Mouse (Mus musculus) liver, adult 2 months (tissue): Measurements from ENCODE around the gene Iqsec2. TPM values are rescaled to one million over a fixed set of nuclear protein-coding genes. Genes with fewer than 3 reads are reported as not detected.

Source experiments
- DNase-seq: peaks from one replicate; pipeline ENCODE4 v3.0.0-alpha.2; 2011; ENCODE audit warnings: low read depth, low spot score; ENCODE audit errors: extremely low read depth
- H3K27ac ChIP-seq: fragments of 200-500 bp; replicated peaks from 2 replicates; pipeline ENCODE4 v1.5.1; 2012; ENCODE audit warnings: low read depth, mild to moderate bottlenecking, control low read depth, inconsistent platforms, low read length; ENCODE audit not compliant: insufficient read depth
- H3K27me3 ChIP-seq: fragments of 200-500 bp; 2 replicates; pipeline ENCODE4 v1.6.1; 2012; ENCODE audit warnings: mild to moderate bottlenecking, moderate library complexity, low read length, inconsistent platforms; ENCODE audit not compliant: control insufficient read depth, insufficient read depth
- H3K36me3 ChIP-seq: fragments of 200-500 bp; 2 replicates; pipeline ENCODE4 v1.6.1; 2012; ENCODE audit warnings: low read length, inconsistent platforms; ENCODE audit not compliant: control insufficient read depth, insufficient read depth
- H3K4me1 ChIP-seq: fragments of 200-500 bp; 2 replicates; pipeline ENCODE4 v1.6.1; 2011; ENCODE audit warnings: low read length; ENCODE audit not compliant: control insufficient read depth, insufficient read depth
- H3K4me3 ChIP-seq: fragments of 200-500 bp; 2 replicates; pipeline ENCODE4 v1.5.1; 2011; ENCODE audit warnings: low read depth, mild to moderate bottlenecking, control low read depth, low read length, moderate library complexity; ENCODE audit not compliant: insufficient read depth
- H3K79me2 ChIP-seq: fragments of 200-500 bp; 2 replicates; pipeline ENCODE4 v1.6.1; 2012; ENCODE audit warnings: inconsistent platforms, mild to moderate bottlenecking, low read length, moderate library complexity; ENCODE audit not compliant: control insufficient read depth, insufficient read depth
- H3K9ac ChIP-seq: fragments of 200-500 bp; 2 replicates; pipeline ENCODE4 v1.6.1; 2012; ENCODE audit warnings: low read depth, mild to moderate bottlenecking, control low read depth, inconsistent platforms, low read length
- CTCF ChIP-seq: fragments of 200-500 bp; IDR thresholded peaks from 2 replicates; pipeline ENCODE4 v1.5.1; 2011; ENCODE audit warnings: low read depth, low read length, control low read depth
- POLR2A ChIP-seq: fragments of 200-500 bp; IDR thresholded peaks from 2 replicates; pipeline ENCODE4 v1.6.1; 2011; ENCODE audit warnings: low read length, control low read depth; ENCODE audit not compliant: insufficient read depth; ENCODE audit errors: extremely low read depth
- WGBS: fragments of 180-500 bp; shearing (Covaris S2); methylation state at CpG from one replicate; pipeline ENCODE4 v1.1.7; 2018; 5-methylcytosine and 5-hydroxymethylcytosine counted together
- polyA plus RNA-seq: library from polyadenylated mRNA; depleted of rRNA; stranded (reverse); fragments of >200 nt; gene quantifications from 2 replicates; pipeline ENCODE4 v1.2.3, GENCODE M21; 2012
- total RNA-seq: library from RNA; depleted of rRNA; stranded (reverse); fragments of >200 nt; gene quantifications from 2 replicates; pipeline ENCODE4 v1.2.3, GENCODE M21; 2014

The Iqsec2 gene
- total and polyA plus RNA-seq, 2 experiments, result 4.8 to 11.5 TPM

DNA sequence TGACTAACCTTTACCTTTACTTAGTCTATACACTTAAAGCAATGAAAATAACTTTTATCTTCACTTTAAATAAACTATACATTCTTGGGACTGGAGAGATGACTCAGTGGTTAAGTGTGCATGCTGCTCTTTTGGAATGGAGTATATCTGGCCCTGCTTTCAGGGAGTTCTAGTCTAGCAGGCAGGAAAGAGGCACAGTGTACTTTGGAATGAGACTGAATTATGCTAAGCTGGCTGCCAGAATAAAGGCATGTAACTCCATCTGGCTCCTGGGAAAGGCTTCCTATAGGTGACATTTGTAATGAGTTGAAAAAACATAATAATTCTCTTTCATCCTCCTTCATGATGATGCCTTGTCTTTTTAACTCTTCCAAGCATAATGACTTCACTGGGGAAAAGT, 43.1 kb downstream of the Iqsec2 start:
- Histone ChIP-seq H3K27me3 (no peaks in the 10 kb centered on the region), H3K36me3 (no peaks in the 10 kb centered on the region), H3K4me1 (no peaks in the 10 kb centered on the region; the same call in 1 of the 2 replicates), H3K9ac (no peak overlapping the region), H3K27ac (no peak overlapping the region), H3K4me3 (no peak overlapping the region), H3K79me2 (no peaks in the 10 kb centered on the region; the same call in 1 of the 2 replicates)
- TF ChIP-seq POLR2A (no peak), CTCF (no peak)
- no peak for DNase-seq

DNA sequence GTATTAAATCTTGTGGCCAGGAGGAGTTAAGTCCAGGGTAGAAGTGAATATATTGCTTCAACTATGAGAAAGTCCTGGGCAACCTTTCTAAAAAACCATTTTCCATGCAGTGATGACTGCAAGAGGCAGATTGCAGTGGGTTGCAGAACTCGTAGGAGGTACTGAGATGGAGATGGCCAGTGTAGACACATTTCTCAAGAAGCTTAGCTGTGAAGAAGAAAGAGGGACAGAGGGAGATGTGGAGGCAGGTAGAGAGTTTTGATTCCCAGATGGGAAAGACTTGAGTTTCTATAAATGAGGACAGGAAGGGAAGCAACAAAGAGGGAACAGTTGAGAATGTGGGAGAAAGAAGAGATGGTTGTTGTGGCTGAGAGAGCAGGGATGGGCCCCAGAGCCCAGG, 47.2 kb downstream of the Iqsec2 start:
- 84% methylated on average over 1 of the region's 1 CpGs for WGBS
- no peak for DNase-seq
- no peaks in the 10 kb centered on the region; the same call in 1 of the 2 replicates for H3K79me2 ChIP-seq
- H3K27me3 ChIP-seq, result no peaks in the 10 kb centered on the region
- TF ChIP-seq POLR2A (no peak), CTCF (no peak)
- no peaks in the 10 kb centered on the region for H3K36me3 ChIP-seq
- no peak overlapping the region for H3K27ac ChIP-seq
- H3K4me3 ChIP-seq, result no peak overlapping the region
- no peak overlapping the region for H3K9ac ChIP-seq
- no peaks in the 10 kb centered on the region for H3K4me1 ChIP-seq

DNA sequence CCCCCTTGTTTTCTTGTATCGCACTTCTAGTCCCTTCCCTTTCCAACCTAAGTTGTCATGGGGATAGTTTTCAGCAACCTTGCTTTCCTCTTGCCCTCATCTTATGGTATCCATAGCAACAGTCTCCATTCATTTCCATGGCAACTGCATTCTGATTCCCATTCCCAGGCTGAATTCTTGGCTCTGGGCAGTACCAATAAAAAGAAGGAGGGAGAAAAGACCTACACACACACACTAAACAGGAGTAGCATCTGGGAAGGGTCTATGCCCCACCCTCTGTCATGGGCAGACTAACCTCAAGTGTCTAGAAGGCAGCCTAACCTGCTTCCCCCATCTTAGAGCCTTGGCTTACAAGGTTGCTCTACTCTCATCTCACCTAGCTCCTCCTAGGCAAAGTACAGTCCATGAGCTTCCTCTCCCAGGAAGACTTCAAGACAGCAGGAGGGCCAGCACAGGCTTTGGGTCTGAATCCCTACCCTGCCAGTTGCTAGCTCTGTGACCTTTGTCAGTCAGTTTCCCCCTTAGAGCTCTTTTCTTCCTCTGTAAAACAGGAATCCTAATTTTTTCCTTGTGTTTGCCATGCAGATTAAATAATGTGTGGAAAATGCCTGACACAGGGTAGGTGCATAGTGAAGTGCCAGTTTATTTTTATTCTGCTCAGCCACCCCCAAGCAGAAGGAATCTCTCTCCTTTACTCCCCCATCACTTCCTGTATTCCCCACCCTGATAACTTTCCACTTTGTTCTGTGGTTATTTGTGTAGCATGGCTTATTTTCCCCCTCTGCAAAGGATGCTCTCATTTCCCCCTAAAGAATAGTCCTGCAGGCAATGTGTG, 54.0 kb downstream of the Iqsec2 start:
- H3K4me3 ChIP-seq, result no peak overlapping the region
- no peak for DNase-seq
- no peaks in the 10 kb centered on the region for H3K36me3 ChIP-seq
- no peak overlapping the region for H3K27ac ChIP-seq
- no peak for TF ChIP-seq POLR2A
- no peak for TF ChIP-seq CTCF
- H3K9ac ChIP-seq, result no peak overlapping the region
- H3K27me3 ChIP-seq, result no peaks in the 10 kb centered on the region
- no peaks in the 10 kb centered on the region; the same call in 1 of the 2 replicates for H3K79me2 ChIP-seq
- peaks cover 3% of the 10 kb centered on the region; the same call in 1 of the 2 replicates for H3K4me1 ChIP-seq
- WGBS, result 95% methylated on average over 1 of the region's 1 CpGs

DNA sequence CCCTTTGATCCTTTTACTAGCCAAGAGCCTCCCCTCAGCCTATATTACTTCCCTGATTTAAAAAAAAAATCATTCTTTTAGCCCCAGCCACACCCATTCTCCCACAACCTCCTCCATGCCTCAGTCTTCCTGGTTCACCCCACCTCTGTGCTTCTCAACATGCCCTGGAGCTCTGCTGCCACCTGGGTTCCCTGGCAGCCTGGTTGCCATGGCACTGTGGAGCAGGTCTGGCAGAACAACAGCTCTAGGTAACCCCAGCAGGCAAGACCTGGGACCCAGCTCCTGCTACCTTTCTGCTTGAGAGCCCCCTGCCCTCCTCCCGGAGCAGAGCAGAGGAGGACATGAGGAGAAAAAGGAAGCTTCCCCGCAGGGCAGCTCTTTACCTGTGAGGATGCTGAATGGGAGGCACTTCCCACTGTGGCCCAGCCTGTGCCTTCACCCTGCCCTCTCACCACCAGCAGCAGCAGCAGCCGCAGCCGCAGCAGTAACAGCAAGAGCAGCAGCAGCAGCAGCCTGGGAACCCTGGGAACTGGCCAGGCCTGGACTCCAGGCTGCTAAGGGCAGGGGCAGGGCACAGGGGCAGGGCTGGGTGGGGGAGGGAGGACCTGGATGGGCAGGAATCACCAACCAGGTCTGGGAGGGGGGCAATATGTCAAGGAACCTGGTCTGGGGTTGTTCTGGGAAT, 57.8 kb downstream of the Iqsec2 start:
- TF ChIP-seq POLR2A (no peak), CTCF (no peak)
- H3K27me3 ChIP-seq, result no peaks in the 10 kb centered on the region
- no peak overlapping the region for H3K27ac ChIP-seq
- WGBS, result 65% methylated on average over 4 of the region's 4 CpGs
- no peaks in the 10 kb centered on the region; the same call in 1 of the 2 replicates for H3K79me2 ChIP-seq
- H3K4me3 ChIP-seq, result no peak overlapping the region
- no peaks in the 10 kb centered on the region for H3K36me3 ChIP-seq
- H3K9ac ChIP-seq, result no peak overlapping the region
- no peak for DNase-seq
- peaks cover 6% of the 10 kb centered on the region for H3K4me1 ChIP-seq

DNA sequence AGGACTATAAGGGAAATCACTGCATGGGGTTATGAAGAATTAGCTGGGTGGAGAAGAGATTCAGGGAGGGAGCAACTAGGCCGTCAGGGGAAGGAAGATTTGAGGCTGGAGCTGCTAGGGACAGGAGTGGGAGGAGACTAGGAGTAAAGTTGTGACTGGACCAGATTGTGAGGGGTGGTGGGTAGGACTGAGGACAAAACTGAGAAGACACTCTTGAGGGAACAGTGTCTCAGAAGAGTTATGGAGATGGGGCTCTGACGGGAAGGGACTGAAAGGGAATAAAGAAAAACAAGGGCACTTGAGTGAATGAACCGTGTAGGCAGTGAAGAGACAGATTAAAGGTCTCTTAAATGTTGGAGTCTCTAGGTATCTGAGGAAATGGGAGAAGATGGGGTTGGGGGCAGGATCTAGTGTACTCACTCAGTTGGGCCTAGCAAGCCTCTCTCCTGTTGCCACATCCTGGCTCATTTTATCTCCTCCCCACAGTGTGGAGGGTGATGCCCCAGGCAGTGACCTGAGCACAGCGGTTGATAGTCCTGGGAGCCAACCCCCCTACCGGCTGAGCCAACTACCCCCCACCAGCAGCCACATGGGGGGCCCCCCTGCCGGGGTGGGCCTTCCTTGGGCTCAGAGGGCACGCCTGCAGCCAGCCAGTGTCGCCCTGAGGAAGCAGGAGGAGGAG, 58.5 kb downstream of the Iqsec2 start:
- Histone ChIP-seq H3K9ac (no peak overlapping the region), H3K27me3 (no peaks in the 10 kb centered on the region), H3K27ac (no peak overlapping the region), H3K4me3 (no peak overlapping the region), H3K79me2 (no peaks in the 10 kb centered on the region; the same call in 1 of the 2 replicates), H3K36me3 (no peaks in the 10 kb centered on the region), H3K4me1 (peaks cover 3% of the 10 kb centered on the region)
- DNase-seq, result no peak
- WGBS, result 76% methylated on average over 8 of the region's 8 CpGs
- TF ChIP-seq CTCF (no peak), POLR2A (no peak)
